Mouse (Mus musculus): ENCODE measurements at regions not wholly inside any gene's neighbourhood (a gene's known extent, or its start where the extent isn't known, plus 50 kb on each side); places are given as distances from the start of the nearest gene placed in this dataset.
A peak's percentile ranks its signal among the peaks of the same experiment; 100 is the strongest.

- peak; percentile 97 for TF ChIP-seq CTCF (IDR thresholded peaks at IDR 0.05; ENCODE audit: control insufficient read depth, insufficient read depth, insufficient replicate concordance, low read depth, low read length)
- no peak for TF ChIP-seq POLR2A (IDR thresholded peaks at IDR 0.05; ENCODE audit: control insufficient read depth, low read depth, low read length)
Observed at GRCm38 (mm10) chr13:92986719-92987553, 142.4 kb downstream of the Mtx3 start.
